Comparison of ENCODE assay signal across 17 mouse cellular contexts in genomic region chr3:34434901-34435300, GRCm38 (mm10).
DNase-seq lines count a peak whose midpoint lies in the region; ATAC-seq and TF ChIP-seq lines count a peak whose summit lies in the region.
"Had no signal": no experiment of that assay in that cellular context is flagged by ENCODE, and none has a peak within 500 bp of the region (broad histone marks: within the 10 kb centered on the region; RNA-seq: fewer than 3 reads in every experiment).

No protein-coding gene starts in this region.

- H3K4me3 ChIP-seq in heart, embryonic 12.5 days = no peak overlapping the region
- H3K4me3 ChIP-seq in midbrain, embryonic 14.5 days (replicated peaks; ENCODE audit: low read depth, low read length) = no peak overlapping the region
- no peak overlapping the region for H3K4me3 ChIP-seq in midbrain, embryonic 11.5 days (ENCODE audit: low read depth, low read length)
- H3K4me3 ChIP-seq in cortical plate, adult 2 months (ENCODE audit: insufficient read depth, low read length) = peak overlapping the region; percentile 34
- H3K4me3 ChIP-seq in forebrain, postnatal 0 days (ENCODE audit: low read depth, low read length) = no peak overlapping the region

- no peak for TF ChIP-seq CTCF in cortical plate, adult 2 months (IDR thresholded peaks at IDR 0.05; ENCODE audit: extremely low read depth, insufficient read depth, low read length)
- no peak for TF ChIP-seq CTCF in forebrain, postnatal 0 days (IDR thresholded peaks at IDR 0.05; ENCODE audit: low read depth)

- TF ChIP-seq POLR2A in cortical plate, adult 2 months (IDR thresholded peaks at IDR 0.05; ENCODE audit: extremely low read depth, insufficient read depth, low read length) = no peak

- no peaks in the 10 kb centered on the region for H3K36me3 ChIP-seq in heart, embryonic 12.5 days
- H3K36me3 ChIP-seq in midbrain, embryonic 14.5 days (ENCODE audit: control insufficient read depth, insufficient read depth, low read length) = no peaks in the 10 kb centered on the region
- H3K36me3 ChIP-seq in midbrain, embryonic 11.5 days (ENCODE audit: control insufficient read depth, insufficient read depth, low read length) = no peaks in the 10 kb centered on the region
- no peaks in the 10 kb centered on the region for H3K36me3 ChIP-seq in forebrain, postnatal 0 days (ENCODE audit: insufficient read depth)

- WGBS in heart, embryonic 12.5 days = 51% methylated on average over 9 of the region's 9 CpGs
- 60% methylated on average over 9 of the region's 9 CpGs for WGBS in midbrain, embryonic 14.5 days
- 76% methylated on average over 9 of the region's 9 CpGs for WGBS in midbrain, embryonic 11.5 days
- WGBS in forebrain, postnatal 0 days = 12% methylated on average over 9 of the region's 9 CpGs

- peak overlapping the region; percentile 29 for H3K4me2 ChIP-seq in heart, embryonic 12.5 days
- H3K4me2 ChIP-seq in midbrain, embryonic 14.5 days (ENCODE audit: low read length) = 0 out of 2 replicates have a peak overlapping the region, but pooled peaks have one; percentile 4
- no peak overlapping the region for H3K4me2 ChIP-seq in midbrain, embryonic 11.5 days
- H3K4me2 ChIP-seq in forebrain, postnatal 0 days (ENCODE audit: low read depth) = peak overlapping the region; percentile 27

- DNase-seq in heart, postnatal 4 days = no peak
- peak; percentile 38 for DNase-seq in midbrain, embryonic 14.5 days
- DNase-seq in midbrain, embryonic 11.5 days (ENCODE audit: low spot score, missing footprints) = no peak
- DNase-seq in forebrain, postnatal 0 days = peak; percentile 29
- no peak for DNase-seq in cerebellum, postnatal 14 days
- no peak for DNase-seq in yolk sac, embryonic 10.5 days (ENCODE audit: low spot score)
- DNase-seq: adrenal gland, postnatal 14 days; cerebellum, adult 8-10 months; embryo, embryonic 11 days; gastrocnemius, postnatal 10 days; kidney, adult 8-10 months; kidney, postnatal 36 days; lung, adult 18-20 months; spleen, adult 18-20 months had no signal

- H3K9ac ChIP-seq in heart, embryonic 12.5 days = no peak overlapping the region
- H3K9ac ChIP-seq in midbrain, embryonic 14.5 days (replicated peaks; ENCODE audit: low read length) = no peak overlapping the region
- no peak overlapping the region for H3K9ac ChIP-seq in midbrain, embryonic 11.5 days (ENCODE audit: low read length)
- no peak overlapping the region for H3K9ac ChIP-seq in forebrain, postnatal 0 days

- H3K27ac ChIP-seq in heart, embryonic 12.5 days (ENCODE audit: poor library complexity, severe bottlenecking) = no peak overlapping the region
- H3K27ac ChIP-seq in midbrain, embryonic 14.5 days (replicated peaks; ENCODE audit: low read depth, low read length) = no peak overlapping the region; the same call in 1 of the 2 replicates
- no peak overlapping the region for H3K27ac ChIP-seq in midbrain, embryonic 11.5 days (ENCODE audit: low read depth, low read length)
- 0 out of 2 replicates have a peak overlapping the region, but pooled peaks have one; percentile 52 for H3K27ac ChIP-seq in cortical plate, adult 2 months (ENCODE audit: insufficient read depth, low read length)
- H3K27ac ChIP-seq in forebrain, postnatal 0 days (ENCODE audit: low read depth, low read length) = no peak overlapping the region

- H3K27me3 ChIP-seq in heart, embryonic 12.5 days (replicated peaks) = no peaks in the 10 kb centered on the region
- H3K27me3 ChIP-seq in midbrain, embryonic 14.5 days (ENCODE audit: control insufficient read depth, insufficient read depth, low read length) = no peaks in the 10 kb centered on the region
- H3K27me3 ChIP-seq in midbrain, embryonic 11.5 days (ENCODE audit: control insufficient read depth, insufficient read depth, low read length) = no peaks in the 10 kb centered on the region
- H3K27me3 ChIP-seq in forebrain, postnatal 0 days (ENCODE audit: insufficient read depth, low read length) = no peaks in the 10 kb centered on the region
- H3K27me3 ChIP-seq: CH12.LX had no signal

- no peaks in the 10 kb centered on the region for H3K4me1 ChIP-seq in heart, embryonic 12.5 days (replicated peaks)
- no peaks in the 10 kb centered on the region for H3K4me1 ChIP-seq in midbrain, embryonic 14.5 days (ENCODE audit: control insufficient read depth, insufficient read depth, low read length)
- no peaks in the 10 kb centered on the region for H3K4me1 ChIP-seq in midbrain, embryonic 11.5 days (ENCODE audit: control insufficient read depth, insufficient read depth, low read length)
- no peaks in the 10 kb centered on the region for H3K4me1 ChIP-seq in cortical plate, adult 2 months (ENCODE audit: control insufficient read depth, insufficient read depth, low read length)
- H3K4me1 ChIP-seq in forebrain, postnatal 0 days (ENCODE audit: insufficient read depth) = no peaks in the 10 kb centered on the region

- ATAC-seq in heart, embryonic 12.5 days (ENCODE audit: insufficient number of reproducible peaks, low FRiP score) = no peak
- ATAC-seq in midbrain, embryonic 14.5 days (ENCODE audit: low FRiP score, low TSS enrichment) = no peak; the same call in 1 of the 2 replicates
- ATAC-seq in midbrain, embryonic 11.5 days (ENCODE audit: low FRiP score) = no peak
- no peak for ATAC-seq in forebrain, postnatal 0 days

- 0 out of 2 replicates have a peak, but pooled peaks cover 2% of the 10 kb centered on the region for H3K9me3 ChIP-seq in heart, embryonic 12.5 days (replicated peaks)
- H3K9me3 ChIP-seq in midbrain, embryonic 14.5 days (ENCODE audit: control insufficient read depth, low read length) = no peaks in the 10 kb centered on the region
- peaks cover 7% of the 10 kb centered on the region for H3K9me3 ChIP-seq in midbrain, embryonic 11.5 days (ENCODE audit: control insufficient read depth, low read length)
- H3K9me3 ChIP-seq in forebrain, postnatal 0 days (ENCODE audit: low read length) = no peaks in the 10 kb centered on the region

Comparison
In these comparisons a context has a peak if more than half of its experiments do, and no peak if none do; other contexts are left out.
1. DNase-seq: peak in midbrain, embryonic 14.5 days (single experiment) and forebrain, postnatal 0 days (single experiment); none in heart, postnatal 4 days (single experiment), midbrain, embryonic 11.5 days (single experiment), cerebellum, postnatal 14 days (0 of 2) and yolk sac, embryonic 10.5 days (single experiment).